Mouse (Mus musculus) cerebellum, adult 2 months (tissue): Measurements from ENCODE around the gene Cdc5l. TPM values are rescaled to one million over a fixed set of nuclear protein-coding genes. Genes with fewer than 3 reads are reported as not detected.

Source experiments
- DNase-seq, 2 experiments: peaks; one replicate each; pipeline ENCODE4 v3.0.0; 2021
- H3K27ac ChIP-seq: fragments of 200-500 bp; 2 replicates; pipeline ENCODE4 v1.5.1; 2012; ENCODE audit warnings: low read length, control low read depth, inconsistent platforms; ENCODE audit not compliant: insufficient read depth
- H3K27me3 ChIP-seq: fragments of 200-500 bp; 2 replicates; pipeline ENCODE4 v1.6.1; 2012; ENCODE audit warnings: inconsistent platforms, mild to moderate bottlenecking, low read length, moderate library complexity; ENCODE audit not compliant: control insufficient read depth, insufficient read depth
- H3K4me1 ChIP-seq: fragments of 200-500 bp; 2 replicates; pipeline ENCODE4 v1.6.1; 2011; ENCODE audit warnings: low read length; ENCODE audit not compliant: control insufficient read depth, insufficient read depth
- H3K4me3 ChIP-seq: fragments of 200-500 bp; replicated peaks from 2 replicates; pipeline ENCODE3; 2011; ENCODE audit warnings: mild to moderate bottlenecking, low read depth, low read length, control low read depth; ENCODE audit not compliant: insufficient read depth
- CTCF ChIP-seq: fragments of 200-500 bp; IDR thresholded peaks from 2 replicates; pipeline ENCODE4 v1.5.1; 2011; ENCODE audit warnings: low read depth, mild to moderate bottlenecking, control low read depth, low read length, moderate library complexity, borderline replicate concordance; ENCODE audit not compliant: insufficient read depth
- POLR2A ChIP-seq: fragments of 200-500 bp; IDR thresholded peaks from 2 replicates; pipeline ENCODE4 v1.6.1; 2011; ENCODE audit warnings: low read length, control low read depth, borderline replicate concordance; ENCODE audit not compliant: insufficient read depth
- WGBS: fragments of 180-500 bp; shearing (Covaris S2); methylation state at CpG from one replicate; pipeline ENCODE4 v1.1.7; 2018; 5-methylcytosine and 5-hydroxymethylcytosine counted together
- polyA plus RNA-seq: library from polyadenylated mRNA; depleted of rRNA; stranded (reverse); fragments of >200 nt; gene quantifications from 2 replicates; pipeline ENCODE4 v1.2.3, GENCODE M21; 2012

Gene Cdc5l
- polyA plus RNA-seq, 1 experiment, result 37.7 TPM

- WGBS, result 71% methylated on average over 5 of the region's 5 CpGs
Observed at GRCm38 (mm10) chr17:45377323-45377722, 56.2 kb downstream of the Cdc5l start.

GRCm38 (mm10) chr17:45373987-45374608, 59.4 kb downstream of the Cdc5l start:
- no peaks in the 10 kb centered on the region for H3K27me3 ChIP-seq
- DNase-seq, result peak; percentile 44 to 71
- no peak overlapping the region for H3K4me3 ChIP-seq
- no peak overlapping the region for H3K27ac ChIP-seq
- WGBS, result 18% methylated on average over 13 of the region's 13 CpGs
- TF ChIP-seq POLR2A (no peak), CTCF (peak; percentile 88)
- H3K4me1 ChIP-seq, result no peaks in the 10 kb centered on the region

More at GRCm38 (mm10) chr17:45377323-45377722, 56.2 kb downstream of the Cdc5l start:
- Histone ChIP-seq H3K27ac (no peak overlapping the region), H3K4me3 (no peak overlapping the region), H3K27me3 (no peaks in the 10 kb centered on the region), H3K4me1 (no peaks in the 10 kb centered on the region)
- TF ChIP-seq POLR2A, result no peak
- no peak for TF ChIP-seq CTCF
- no peak for DNase-seq

- H3K27ac ChIP-seq, result no peak overlapping the region
- H3K4me3 ChIP-seq, result no peak overlapping the region
- WGBS, result 76% methylated on average over 9 of the region's 9 CpGs
- TF ChIP-seq CTCF, result no peak
- no peak for DNase-seq
- no peaks in the 10 kb centered on the region for H3K4me1 ChIP-seq
- H3K27me3 ChIP-seq, result no peaks in the 10 kb centered on the region
Observed at GRCm38 (mm10) chr17:45371042-45371441, 62.5 kb downstream of the Cdc5l start.

- no peaks in the 10 kb centered on the region for H3K4me1 ChIP-seq
- no peak for TF ChIP-seq CTCF
- no peak for TF ChIP-seq POLR2A
- H3K4me3 ChIP-seq, result no peak overlapping the region
- DNase-seq, result no peak
- no peaks in the 10 kb centered on the region for H3K27me3 ChIP-seq
- WGBS, result 34% methylated on average over 5 of the region's 5 CpGs
- H3K27ac ChIP-seq, result no peak overlapping the region
Observed at GRCm38 (mm10) chr17:45370535-45370934, 63.0 kb downstream of the Cdc5l start.

- H3K27ac ChIP-seq, result no peak overlapping the region
- no peak for TF ChIP-seq POLR2A
- TF ChIP-seq CTCF, result no peak
- H3K4me1 ChIP-seq, result no peaks in the 10 kb centered on the region
- H3K4me3 ChIP-seq, result no peak overlapping the region
- 69% methylated on average over 7 of the region's 7 CpGs for WGBS
- DNase-seq, result no peak
- H3K27me3 ChIP-seq, result no peaks in the 10 kb centered on the region
Observed at GRCm38 (mm10) chr17:45364871-45365270, 68.7 kb downstream of the Cdc5l start.

GRCm38 (mm10) chr17:45360950-45361349, 72.6 kb downstream of the Cdc5l start:
- H3K4me3 ChIP-seq, result no peak overlapping the region
- TF ChIP-seq CTCF (no peak), POLR2A (no peak)
- H3K27ac ChIP-seq, result no peak overlapping the region

GRCm38 (mm10) chr17:45359443-45359842, 74.1 kb downstream of the Cdc5l start:
- H3K27ac ChIP-seq, result no peak overlapping the region
- TF ChIP-seq POLR2A (no peak), CTCF (no peak)
- no peak overlapping the region for H3K4me3 ChIP-seq
- WGBS, result 56% methylated on average over 5 of the region's 5 CpGs
- no peaks in the 10 kb centered on the region for H3K4me1 ChIP-seq
- no peaks in the 10 kb centered on the region for H3K27me3 ChIP-seq
- DNase-seq, result no peak

More at GRCm38 (mm10) chr17:45360950-45361349, 72.6 kb downstream of the Cdc5l start:
- Histone ChIP-seq H3K4me1 (no peaks in the 10 kb centered on the region), H3K27me3 (no peaks in the 10 kb centered on the region)
- no peak for DNase-seq
- WGBS, result 98% methylated on average over 3 of the region's 3 CpGs

GRCm38 (mm10) chr17:45356431-45356830, 77.1 kb downstream of the Cdc5l start:
- no peak for TF ChIP-seq CTCF
- TF ChIP-seq POLR2A, result no peak
- 85% methylated on average over 9 of the region's 9 CpGs for WGBS
- no peak overlapping the region for H3K27ac ChIP-seq
- H3K4me3 ChIP-seq, result no peak overlapping the region
- H3K27me3 ChIP-seq, result no peaks in the 10 kb centered on the region
- DNase-seq, result no peak
- H3K4me1 ChIP-seq, result no peaks in the 10 kb centered on the region
